Mouse (Mus musculus): ENCODE results near the gene Phtf2. TPM values are rescaled to one million over a fixed set of nuclear protein-coding genes. Genes with fewer than 3 reads are reported as not detected.
"Not testable (repeated sequence)": the region's sequence is repeated elsewhere in the genome, so short reads cannot be mapped to it uniquely, and the experiment has no call there.

Gene Phtf2
- polyA plus RNA-seq, 1 experiment from 2014 or later, result 21.4 TPM

DNA sequence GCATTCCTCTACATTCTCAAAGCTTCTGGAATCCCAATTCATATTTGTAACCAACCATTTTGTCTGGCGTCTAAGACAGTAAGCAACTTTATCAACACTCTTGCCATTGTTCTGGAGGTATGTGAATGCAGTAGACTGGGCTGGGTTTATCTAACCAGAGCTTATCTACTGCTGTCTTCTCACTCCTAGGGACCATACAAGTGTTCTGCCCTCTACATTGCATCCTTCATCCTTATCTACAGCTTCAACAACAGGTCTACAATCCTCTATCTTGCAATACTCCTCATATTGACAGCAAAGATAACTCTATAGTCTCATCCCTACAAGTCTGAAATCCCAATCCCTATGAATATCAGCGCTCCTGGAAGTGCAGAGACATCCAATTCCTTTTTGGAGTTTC is 66.8 kb downstream of the Phtf2 start:
- 94% methylated on average over 2 of the region's 2 CpGs for WGBS
- Histone ChIP-seq H3K4me3 (ENCODE audit: low read depth, low read length) (no peak overlapping the region), H3K36me3 (ENCODE audit: control insufficient read depth, insufficient read depth, low read length) (no peaks in the 10 kb centered on the region), H3K9ac (ENCODE audit: low read depth, low read length) (no peak overlapping the region), H3K27me3 (ENCODE audit: control insufficient read depth, insufficient read depth, low read length) (no peaks in the 10 kb centered on the region), H3K4me2 (replicated peaks; ENCODE audit: low read depth, low read length) (no peak overlapping the region), H3K9me3 (ENCODE audit: control insufficient read depth, low read length) (no peaks in the 10 kb centered on the region), H3K27ac (ENCODE audit: low read depth, low read length) (no peak overlapping the region), H3K4me1 (replicated peaks; ENCODE audit: control insufficient read depth, insufficient read depth, low read length) (no peaks in the 10 kb centered on the region)
- ATAC-seq (ENCODE audit: low FRiP score) (no peak), DNase-seq (ENCODE audit: low spot score) (no peak)

DNA sequence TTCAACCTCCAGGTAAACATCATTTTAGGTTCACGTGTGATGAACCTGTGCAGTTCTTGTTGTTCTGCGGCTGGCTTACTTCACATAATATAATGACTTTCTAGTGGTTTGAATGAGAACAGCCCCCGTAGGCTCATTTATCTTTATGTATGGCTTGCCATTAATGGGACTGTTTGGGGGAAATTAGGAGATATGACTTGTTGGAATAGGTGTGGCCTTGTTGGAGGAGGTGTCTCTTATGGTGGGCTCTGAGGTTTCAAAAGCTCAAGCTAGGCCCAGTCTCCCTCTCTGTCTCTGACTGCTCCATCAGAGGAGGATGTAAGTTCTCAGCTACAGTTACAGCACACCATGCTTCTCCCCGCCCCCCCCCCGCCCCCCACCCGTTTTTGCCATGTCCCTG is 71.5 kb downstream of the Phtf2 start:
- Histone ChIP-seq H3K9ac (ENCODE audit: low read depth, low read length) (no peak overlapping the region), H3K27ac (ENCODE audit: low read depth, low read length) (no peak overlapping the region), H3K4me3 (ENCODE audit: low read depth, low read length) (no peak overlapping the region), H3K4me1 (replicated peaks; ENCODE audit: control insufficient read depth, insufficient read depth, low read length) (no peaks in the 10 kb centered on the region), H3K27me3 (ENCODE audit: control insufficient read depth, insufficient read depth, low read length) (no peaks in the 10 kb centered on the region), H3K36me3 (ENCODE audit: control insufficient read depth, insufficient read depth, low read length) (no peaks in the 10 kb centered on the region), H3K9me3 (ENCODE audit: control insufficient read depth, low read length) (no peaks in the 10 kb centered on the region), H3K4me2 (replicated peaks; ENCODE audit: low read depth, low read length) (no peak overlapping the region)
- WGBS, result 87% methylated on average over 6 of the region's 6 CpGs
- ATAC-seq (ENCODE audit: low FRiP score) (no peak), DNase-seq (ENCODE audit: low spot score) (no peak)

DNA sequence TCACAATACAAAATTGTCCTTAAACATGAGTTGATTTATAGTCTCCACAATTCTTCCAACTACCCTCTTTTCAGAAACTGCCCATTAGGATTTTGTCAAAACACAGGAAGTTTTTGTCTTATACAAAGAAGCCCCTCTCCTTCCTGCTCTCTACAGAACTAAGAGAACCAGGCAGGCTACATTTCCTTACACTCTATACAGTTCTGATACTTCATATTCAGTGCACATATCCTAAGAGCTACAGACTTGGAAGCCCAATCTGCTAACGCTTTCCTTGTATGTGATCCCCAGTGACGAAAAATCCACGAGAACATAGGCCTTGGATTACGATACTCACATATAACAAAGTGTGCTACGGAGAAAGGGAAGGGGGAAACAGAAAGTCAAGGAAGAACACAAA is 86.0 kb downstream of the Phtf2 start:
- ATAC-seq (ENCODE audit: low FRiP score) (no peak), DNase-seq (ENCODE audit: low spot score) (no peak)
- 94% methylated on average over 5 of the region's 5 CpGs for WGBS
- Histone ChIP-seq H3K9ac (ENCODE audit: low read depth, low read length) (no peak overlapping the region), H3K27me3 (ENCODE audit: control insufficient read depth, insufficient read depth, low read length) (no peaks in the 10 kb centered on the region), H3K27ac (ENCODE audit: low read depth, low read length) (no peak overlapping the region), H3K4me1 (replicated peaks; ENCODE audit: control insufficient read depth, insufficient read depth, low read length) (no peaks in the 10 kb centered on the region), H3K4me3 (ENCODE audit: low read depth, low read length) (no peak overlapping the region), H3K4me2 (replicated peaks; ENCODE audit: low read depth, low read length) (no peak overlapping the region), H3K9me3 (ENCODE audit: control insufficient read depth, low read length) (no peaks in the 10 kb centered on the region), H3K36me3 (ENCODE audit: control insufficient read depth, insufficient read depth, low read length) (0 out of 2 replicates have a peak, but pooled peaks cover 2% of the 10 kb centered on the region)

DNA sequence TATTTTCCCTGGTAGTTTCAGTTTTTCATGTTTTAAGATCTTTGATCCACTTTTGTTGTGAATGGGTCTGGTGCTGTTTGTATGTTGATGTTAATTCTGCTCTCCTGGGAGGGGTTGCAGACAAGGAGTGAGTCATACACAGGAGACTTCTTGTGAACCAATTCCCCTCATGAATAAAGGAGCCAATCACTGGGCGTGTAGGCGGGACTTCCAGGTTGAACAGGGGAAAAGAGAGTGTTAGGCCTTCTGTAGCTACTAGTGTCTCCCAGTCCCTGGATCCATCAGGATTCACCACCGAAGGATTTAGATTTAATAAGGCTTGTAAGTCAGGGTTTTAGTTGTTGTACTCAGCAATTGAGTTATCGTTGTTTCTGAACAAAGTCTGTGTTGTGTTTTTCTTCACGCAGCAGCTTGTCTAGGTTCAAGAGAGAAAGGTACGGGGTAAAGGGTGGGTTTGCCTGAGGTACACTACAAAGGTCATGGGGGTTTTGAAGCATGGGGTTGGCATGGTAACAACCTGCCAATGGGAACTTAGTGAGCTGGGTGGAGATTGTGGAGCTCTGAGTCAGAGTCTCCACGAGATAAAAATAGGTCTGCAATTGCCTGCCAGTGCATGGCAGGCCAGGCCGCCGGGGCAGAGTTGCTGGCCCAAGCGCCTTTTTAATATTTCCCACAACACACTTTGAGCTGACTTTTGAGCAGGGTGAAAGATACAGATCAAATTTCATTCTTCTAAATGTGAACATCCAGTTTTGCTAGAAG is 90.0 kb downstream of the Phtf2 start:
- Histone ChIP-seq H3K4me2 (replicated peaks; ENCODE audit: low read depth, low read length) (no peak overlapping the region), H3K9ac (ENCODE audit: low read depth, low read length) (no peak overlapping the region), H3K9me3 (ENCODE audit: control insufficient read depth, low read length) (no peaks in the 10 kb centered on the region), H3K4me3 (ENCODE audit: low read depth, low read length) (no peak overlapping the region), H3K27me3 (ENCODE audit: control insufficient read depth, insufficient read depth, low read length) (no peaks in the 10 kb centered on the region), H3K27ac (ENCODE audit: low read depth, low read length) (no peak overlapping the region), H3K36me3 (ENCODE audit: control insufficient read depth, insufficient read depth, low read length) (0 out of 2 replicates have a peak, but pooled peaks cover 2% of the 10 kb centered on the region), H3K4me1 (replicated peaks; ENCODE audit: control insufficient read depth, insufficient read depth, low read length) (no peaks in the 10 kb centered on the region)
- 94% methylated on average over 10 of the region's 10 CpGs for WGBS
- ATAC-seq (ENCODE audit: low FRiP score), result no peak
- DNase-seq (ENCODE audit: low spot score), result no peak

DNA sequence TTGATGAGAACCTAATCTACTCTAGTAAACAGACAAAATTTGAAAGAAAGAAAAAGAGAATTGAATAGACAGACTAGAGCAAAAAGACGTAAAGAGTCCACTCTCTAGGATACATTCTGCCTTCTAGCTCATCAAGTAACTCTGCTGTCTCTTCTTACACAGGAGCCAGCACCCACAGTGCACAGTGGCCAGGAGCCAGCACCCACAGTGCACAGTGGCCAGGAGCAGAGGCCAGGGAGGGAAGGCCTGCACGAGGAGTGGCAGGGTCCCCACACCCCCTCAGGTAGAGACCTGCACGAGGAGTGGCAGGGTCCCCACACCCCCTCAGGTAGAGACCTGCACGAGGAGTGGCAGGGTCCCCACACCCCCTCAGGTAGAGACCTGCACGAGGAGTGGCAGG is 95.5 kb downstream of the Phtf2 start:
- H3K4me2 ChIP-seq (replicated peaks; ENCODE audit: low read depth, low read length); DNase-seq (ENCODE audit: low spot score); ATAC-seq (ENCODE audit: low FRiP score); H3K4me1 ChIP-seq (replicated peaks; ENCODE audit: control insufficient read depth, insufficient read depth, low read length); H3K9ac ChIP-seq (ENCODE audit: low read depth, low read length); H3K4me3 ChIP-seq (ENCODE audit: low read depth, low read length); H3K9me3 ChIP-seq (ENCODE audit: control insufficient read depth, low read length); H3K27ac ChIP-seq (ENCODE audit: low read depth, low read length); H3K27me3 ChIP-seq (ENCODE audit: control insufficient read depth, insufficient read depth, low read length); H3K36me3 ChIP-seq (ENCODE audit: control insufficient read depth, insufficient read depth, low read length): not testable (repeated sequence)
- 86% methylated on average over 2 of the region's 5 CpGs for WGBS

DNA sequence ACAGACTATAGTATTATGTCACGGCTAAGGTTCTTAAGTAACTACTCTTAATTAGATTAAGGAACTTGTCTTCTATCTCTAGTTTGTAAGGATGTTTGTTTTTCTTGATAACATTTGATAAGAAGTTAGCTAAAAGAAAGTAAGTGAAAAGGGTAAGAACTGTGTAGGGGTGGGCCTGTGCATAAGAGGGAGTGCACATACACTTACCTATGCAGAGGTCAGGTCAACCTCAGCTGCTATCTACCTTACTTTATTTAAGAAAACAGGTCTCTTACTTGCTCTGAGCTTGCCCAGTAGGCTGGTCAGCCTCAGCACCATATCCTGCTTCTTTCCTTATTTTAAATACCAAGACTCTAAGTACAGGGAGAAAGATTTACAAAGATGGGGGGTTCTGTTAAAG is 100.8 kb downstream of the Phtf2 start:
- no peaks in the 10 kb centered on the region for H3K36me3 ChIP-seq (ENCODE audit: control insufficient read depth, insufficient read depth, low read length)
- no peak overlapping the region for H3K4me2 ChIP-seq (replicated peaks; ENCODE audit: low read depth, low read length)
- DNase-seq (ENCODE audit: low spot score) (no peak), ATAC-seq (ENCODE audit: low FRiP score) (no peak)
- no peaks in the 10 kb centered on the region for H3K27me3 ChIP-seq (ENCODE audit: control insufficient read depth, insufficient read depth, low read length)
- H3K27ac ChIP-seq (ENCODE audit: low read depth, low read length), result no peak overlapping the region
- no peaks in the 10 kb centered on the region for H3K9me3 ChIP-seq (ENCODE audit: control insufficient read depth, low read length)
- WGBS, result 97% methylated on average over 1 of the region's 1 CpGs
- no peak overlapping the region for H3K4me3 ChIP-seq (ENCODE audit: low read depth, low read length)
- H3K9ac ChIP-seq (ENCODE audit: low read depth, low read length), result no peak overlapping the region
- no peaks in the 10 kb centered on the region for H3K4me1 ChIP-seq (replicated peaks; ENCODE audit: control insufficient read depth, insufficient read depth, low read length)

DNA sequence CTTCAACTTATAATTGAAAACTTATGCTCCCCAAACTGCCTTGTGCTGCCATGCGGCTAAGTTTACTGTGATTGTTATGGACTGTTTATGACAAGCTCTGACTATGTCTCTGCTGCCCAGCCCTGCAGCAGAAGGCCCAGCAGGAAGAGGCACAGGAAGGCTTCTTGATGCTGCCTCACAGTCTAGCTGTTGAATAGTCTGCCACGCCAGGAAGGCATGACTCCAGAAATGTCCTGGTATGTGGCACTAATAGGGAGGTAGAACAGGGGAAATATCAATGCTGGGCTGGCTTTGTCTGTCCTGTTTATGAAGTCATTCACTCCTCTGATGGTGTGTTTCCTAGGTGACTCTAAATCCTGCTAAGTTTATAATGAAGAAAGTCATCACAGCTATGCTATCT is 102.7 kb downstream of the Phtf2 start:
- 77% methylated on average over 2 of the region's 2 CpGs for WGBS
- Histone ChIP-seq H3K36me3 (ENCODE audit: control insufficient read depth, insufficient read depth, low read length) (no peaks in the 10 kb centered on the region), H3K9ac (ENCODE audit: low read depth, low read length) (no peak overlapping the region), H3K9me3 (ENCODE audit: control insufficient read depth, low read length) (no peaks in the 10 kb centered on the region), H3K4me1 (replicated peaks; ENCODE audit: control insufficient read depth, insufficient read depth, low read length) (no peaks in the 10 kb centered on the region), H3K4me3 (ENCODE audit: low read depth, low read length) (no peak overlapping the region), H3K4me2 (replicated peaks; ENCODE audit: low read depth, low read length) (no peak overlapping the region), H3K27me3 (ENCODE audit: control insufficient read depth, insufficient read depth, low read length) (no peaks in the 10 kb centered on the region), H3K27ac (ENCODE audit: low read depth, low read length) (no peak overlapping the region)
- DNase-seq (ENCODE audit: low spot score) (no peak), ATAC-seq (ENCODE audit: low FRiP score) (no peak)

DNA sequence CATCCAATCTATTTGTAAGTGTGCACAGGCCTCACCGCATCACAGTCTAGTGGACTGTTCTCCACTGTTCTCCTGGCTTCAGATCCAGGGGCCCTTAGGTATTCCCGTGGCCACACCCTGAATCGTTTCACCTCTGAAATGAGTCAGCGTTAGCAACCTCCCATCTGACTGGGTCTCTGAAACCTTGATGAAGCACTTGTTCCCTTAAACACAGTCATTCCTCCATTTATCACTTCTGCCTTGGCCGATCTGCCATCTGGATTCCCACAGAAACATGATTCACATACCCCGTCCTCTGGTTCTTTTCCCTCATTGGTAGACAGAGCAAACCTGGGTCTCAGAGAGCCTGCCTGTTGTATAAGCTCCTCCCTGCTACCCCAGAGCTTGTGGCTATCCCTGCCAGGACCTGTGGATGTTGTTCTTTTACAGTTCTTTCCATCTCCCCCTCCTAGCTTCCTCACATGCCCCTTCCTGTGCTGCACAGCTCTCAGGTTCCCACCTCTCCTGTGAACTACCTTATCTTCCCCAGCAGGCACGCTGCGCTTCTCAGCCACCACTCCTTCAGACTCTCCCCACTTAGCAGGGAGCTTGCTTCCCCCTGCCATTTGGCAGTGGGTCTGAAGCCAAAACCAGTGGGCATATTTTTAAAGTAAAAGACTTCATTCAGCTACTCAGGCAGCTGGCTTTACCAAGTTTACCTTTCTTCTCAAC is 103.5 kb downstream of the Phtf2 start:
- no peaks in the 10 kb centered on the region for H3K4me1 ChIP-seq (replicated peaks; ENCODE audit: control insufficient read depth, insufficient read depth, low read length)
- H3K36me3 ChIP-seq (ENCODE audit: control insufficient read depth, insufficient read depth, low read length), result no peaks in the 10 kb centered on the region
- H3K4me2 ChIP-seq (replicated peaks; ENCODE audit: low read depth, low read length), result no peak overlapping the region
- no peak overlapping the region for H3K27ac ChIP-seq (ENCODE audit: low read depth, low read length)
- H3K27me3 ChIP-seq (ENCODE audit: control insufficient read depth, insufficient read depth, low read length), result no peaks in the 10 kb centered on the region
- no peak for ATAC-seq (ENCODE audit: low FRiP score)
- no peak overlapping the region for H3K9ac ChIP-seq (ENCODE audit: low read depth, low read length)
- 83% methylated on average over 8 of the region's 8 CpGs for WGBS
- no peak overlapping the region for H3K4me3 ChIP-seq (ENCODE audit: low read depth, low read length)
- no peaks in the 10 kb centered on the region for H3K9me3 ChIP-seq (ENCODE audit: control insufficient read depth, low read length)
- no peak for DNase-seq (ENCODE audit: low spot score)

DNA sequence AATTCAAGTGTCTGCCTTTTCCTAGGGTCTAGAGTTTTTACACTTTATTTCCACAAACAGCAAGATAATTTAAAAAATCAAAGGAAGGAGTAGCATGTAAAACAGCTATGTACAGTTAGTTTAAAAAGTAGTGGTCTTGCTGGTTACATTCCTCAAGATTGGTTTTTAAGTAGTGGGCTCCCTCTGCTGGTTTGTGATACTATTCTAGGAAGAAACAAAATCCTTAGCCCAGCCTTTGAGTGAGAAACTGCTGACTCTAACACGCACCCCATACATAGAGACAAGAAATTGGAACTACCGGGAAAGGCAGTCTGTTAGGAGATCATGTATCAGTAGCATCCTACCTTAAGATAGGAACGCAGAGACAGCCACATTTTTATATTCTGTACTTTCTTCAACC is 108.6 kb downstream of the Phtf2 start:
- Histone ChIP-seq H3K9ac (ENCODE audit: low read depth, low read length) (no peak overlapping the region), H3K27me3 (ENCODE audit: control insufficient read depth, insufficient read depth, low read length) (no peaks in the 10 kb centered on the region), H3K9me3 (ENCODE audit: control insufficient read depth, low read length) (no peaks in the 10 kb centered on the region), H3K27ac (ENCODE audit: low read depth, low read length) (no peak overlapping the region), H3K4me2 (replicated peaks; ENCODE audit: low read depth, low read length) (no peak overlapping the region), H3K4me1 (replicated peaks; ENCODE audit: control insufficient read depth, insufficient read depth, low read length) (no peaks in the 10 kb centered on the region), H3K4me3 (ENCODE audit: low read depth, low read length) (no peak overlapping the region), H3K36me3 (ENCODE audit: control insufficient read depth, insufficient read depth, low read length) (no peaks in the 10 kb centered on the region)
- WGBS, result 76% methylated on average over 3 of the region's 3 CpGs
- ATAC-seq (ENCODE audit: low FRiP score), result no peak
- DNase-seq (ENCODE audit: low spot score), result peak; percentile 44

Data from hindbrain, embryonic 11.5 days (tissue).